Mouse (Mus musculus): ENCODE results near the gene Cnot8.

Cnot8 gene

GRCm38 (mm10) chr11:58156871-58157270 is 52.9 kb downstream of the Cnot8 start:
- no peak for DNase-seq (ENCODE audit: low spot score in 2 of 2)

DNA sequence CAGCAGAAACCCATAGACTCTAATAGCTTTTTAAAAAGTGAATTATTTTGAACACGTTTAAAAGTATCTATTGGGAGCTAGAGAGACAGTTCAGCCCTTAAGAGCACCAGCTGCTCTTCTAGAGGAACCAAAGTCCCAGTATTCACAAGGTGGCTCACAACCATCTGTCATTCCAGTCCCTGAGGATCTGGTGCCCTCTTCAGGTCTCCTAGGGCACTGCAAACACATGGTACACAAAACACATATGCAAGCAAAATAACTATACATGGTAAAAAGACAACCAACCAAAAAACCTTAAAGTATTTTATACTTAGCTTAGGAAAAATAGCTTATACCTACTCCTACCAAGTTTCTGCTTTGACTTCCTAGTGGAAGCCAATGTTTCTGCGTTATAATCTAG is 61.1 kb downstream of the Cnot8 start:
- DNase-seq (ENCODE audit: low spot score in 2 of 2) = no peak

DNA sequence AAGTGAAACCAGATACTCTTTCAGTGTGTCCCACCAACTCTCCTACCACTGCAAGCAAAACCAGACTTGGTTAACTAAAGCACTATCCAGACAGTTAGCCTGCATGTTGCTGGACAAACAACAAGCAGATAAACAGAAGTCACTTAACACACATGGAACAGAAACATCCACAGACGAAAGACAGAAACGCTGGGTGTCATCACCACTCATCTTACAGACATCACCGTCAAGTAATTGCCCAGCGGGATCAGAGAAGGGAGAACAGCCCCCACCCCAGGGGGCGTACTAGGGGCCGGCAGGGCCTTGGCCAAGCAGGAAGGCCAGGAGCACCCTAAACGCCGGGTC is 63.8 kb downstream of the Cnot8 start:
- no peak for DNase-seq (ENCODE audit: low spot score in 2 of 2)
